Mouse (Mus musculus) G1E (cell line): ENCODE results near the gene Schip1.

ENCODE experiments used
- CTCF ChIP-seq: IDR thresholded peaks from 2 replicates; pipeline ENCODE4 v1.5.1; 2012; ENCODE audit warnings: low read depth, low read length, inconsistent platforms, mixed read lengths
- GATA1 ChIP-seq: IDR thresholded peaks from 2 replicates; pipeline ENCODE4 v1.6.1; 2012; ENCODE audit warnings: borderline replicate concordance, low read length, inconsistent platforms, mixed read lengths
- GATA2 ChIP-seq: IDR thresholded peaks from 2 replicates; pipeline ENCODE4 v1.6.1; 2012; ENCODE audit warnings: low read depth, low read length, inconsistent platforms, borderline replicate concordance
- POLR2AphosphoS5 ChIP-seq: IDR thresholded peaks from 2 replicates; pipeline ENCODE4 v1.6.1; 2012; ENCODE audit warnings: low read depth, low read length, inconsistent platforms; ENCODE audit not compliant: insufficient replicate concordance
- TAL1 ChIP-seq: conservative IDR thresholded peaks from 2 replicates; pipeline ENCODE4 v1.6.1; 2012; ENCODE audit warnings: low read depth, low read length, inconsistent platforms, mixed read lengths

DNA sequence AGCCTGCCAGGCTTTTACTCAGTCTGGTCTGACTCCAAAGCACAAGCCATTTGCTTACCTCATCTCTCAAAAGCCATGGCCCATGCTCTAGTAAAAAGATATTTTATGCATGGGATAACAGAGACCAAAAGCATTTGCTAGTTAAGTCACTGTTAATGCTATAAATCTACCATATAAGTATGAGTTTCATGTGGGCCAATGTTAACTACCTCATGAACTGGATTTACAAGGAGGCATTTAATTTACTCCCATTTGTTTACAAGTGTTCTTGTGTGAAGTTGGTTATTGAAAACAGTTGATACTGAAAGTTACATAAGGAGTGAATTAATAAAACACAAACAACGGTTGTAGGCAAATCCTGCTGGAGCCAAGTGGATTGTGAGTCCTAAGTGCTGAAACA, 95.6 kb downstream of the Schip1 start:
- TF ChIP-seq CTCF (no peak), POLR2AphosphoS5 (no peak), TAL1 (no peak), GATA1 (no peak), GATA2 (no peak)
